Mouse (Mus musculus): ENCODE results near the gene St3gal4. TPM values are rescaled to one million over a fixed set of nuclear protein-coding genes. Genes with fewer than 3 reads are reported as not detected.

The St3gal4 gene
- total and polyA plus RNA-seq, 3 experiments = 6.2 to 9.3 (median 8.8) TPM

DNA sequence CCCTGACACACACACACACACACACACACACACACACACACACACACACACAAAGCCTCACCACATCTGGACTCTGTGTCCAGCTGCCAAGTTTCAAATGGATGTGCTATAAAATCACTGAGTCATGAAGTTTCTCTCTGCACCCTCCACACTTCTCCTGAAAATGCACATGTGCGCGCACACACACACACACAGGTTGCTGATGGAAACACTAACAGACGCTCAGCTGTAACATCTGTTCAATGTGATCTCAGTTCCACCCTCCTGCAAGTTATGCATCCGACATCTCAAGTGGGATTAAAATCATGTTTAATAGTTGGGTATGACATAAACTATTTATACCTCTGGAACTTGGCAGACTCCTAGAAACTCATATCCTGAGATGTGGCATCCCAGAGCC is 115.0 kb downstream of the St3gal4 start:
- Histone ChIP-seq H3K4me1 (ENCODE audit: control insufficient read depth in 1 of 2, insufficient read depth in 2 of 2) (no peaks in the 10 kb centered on the region), H3K36me3 (replicated peaks in 1 of 2; ENCODE audit: control insufficient read depth in 1 of 2, insufficient read depth in 1 of 2, low read length in 1 of 2) (no peaks in the 10 kb centered on the region), H3K9me3 (replicated peaks; ENCODE audit: low read length) (peaks cover 2% of the 10 kb centered on the region), H3K79me2 (replicated peaks; ENCODE audit: control insufficient read depth, extremely low read depth, insufficient read depth, poor library complexity, severe bottlenecking) (no peaks in the 10 kb centered on the region), H3K4me3 (replicated peaks in 1 of 3; ENCODE audit: low read depth in 2 of 3, low read length in 2 of 3, poor library complexity in 1 of 3) (no peak overlapping the region), H3K27me3 (replicated peaks) (peaks cover 35% of the 10 kb centered on the region), H3K9ac (ENCODE audit: insufficient read depth, low read depth) (no peak overlapping the region), H3K4me2 (ENCODE audit: insufficient read depth, low read depth, poor library complexity, severe bottlenecking) (no peak overlapping the region), H3K27ac (ENCODE audit: insufficient read depth, low read depth) (no peak overlapping the region)
- dilution Hi-C loops (cut with MboI; ENCODE audit: extremely low pct_ligation_motif_present, extremely low pct_unique_long_range_greater_than_20kb, low sequenced_read_pairs) (no loop called here), in situ Hi-C loops (cut with MboI; ENCODE audit: low pct_ligation_motif_present, low pct_unique_long_range_greater_than_20kb, low sequenced_read_pairs) (loop anchor here (25.0 kb wide), 1 partner anchor 517 kb away; the partner anchor contains the start of gene Kirrel3)
- no peak for TF ChIP-seq NRF1 (IDR thresholded peaks at IDR 0.05; ENCODE audit: low read depth, low read length)
- no peak for TF ChIP-seq CTCF (conservative IDR thresholded peaks at IDR 0.05 in 1 of 2, IDR thresholded peaks at IDR 0.05 in 1 of 2; ENCODE audit: low read depth in 2 of 2, low read length in 2 of 2)
- no peak for TF ChIP-seq ZMIZ1 (IDR thresholded peaks at IDR 0.05; ENCODE audit: low read depth, low read length)
- no peak for TF ChIP-seq USF2 (conservative IDR thresholded peaks at IDR 0.05; ENCODE audit: low read depth, low read length)
- no peak for TF ChIP-seq MEF2A (IDR thresholded peaks at IDR 0.05; ENCODE audit: borderline replicate concordance, low read depth, low read length)
- TF ChIP-seq SMC3 (IDR thresholded peaks at IDR 0.05; ENCODE audit: low read depth, low read length) = no peak
- no peak for TF ChIP-seq JUND (conservative IDR thresholded peaks at IDR 0.05; ENCODE audit: low read depth, low read length)
- TF ChIP-seq MXI1 (IDR thresholded peaks at IDR 0.05; ENCODE audit: low read depth, low read length) = no peak
- no peak for TF ChIP-seq SIN3A (IDR thresholded peaks at IDR 0.05; ENCODE audit: low read length)
- no peak for TF ChIP-seq TBP (conservative IDR thresholded peaks at IDR 0.05; ENCODE audit: low read depth, low read length)
- no peak for TF ChIP-seq ETS1 (conservative IDR thresholded peaks at IDR 0.05; ENCODE audit: low read depth, low read length)
- DNase-seq (ENCODE audit: extremely low read depth) = no peak

DNA sequence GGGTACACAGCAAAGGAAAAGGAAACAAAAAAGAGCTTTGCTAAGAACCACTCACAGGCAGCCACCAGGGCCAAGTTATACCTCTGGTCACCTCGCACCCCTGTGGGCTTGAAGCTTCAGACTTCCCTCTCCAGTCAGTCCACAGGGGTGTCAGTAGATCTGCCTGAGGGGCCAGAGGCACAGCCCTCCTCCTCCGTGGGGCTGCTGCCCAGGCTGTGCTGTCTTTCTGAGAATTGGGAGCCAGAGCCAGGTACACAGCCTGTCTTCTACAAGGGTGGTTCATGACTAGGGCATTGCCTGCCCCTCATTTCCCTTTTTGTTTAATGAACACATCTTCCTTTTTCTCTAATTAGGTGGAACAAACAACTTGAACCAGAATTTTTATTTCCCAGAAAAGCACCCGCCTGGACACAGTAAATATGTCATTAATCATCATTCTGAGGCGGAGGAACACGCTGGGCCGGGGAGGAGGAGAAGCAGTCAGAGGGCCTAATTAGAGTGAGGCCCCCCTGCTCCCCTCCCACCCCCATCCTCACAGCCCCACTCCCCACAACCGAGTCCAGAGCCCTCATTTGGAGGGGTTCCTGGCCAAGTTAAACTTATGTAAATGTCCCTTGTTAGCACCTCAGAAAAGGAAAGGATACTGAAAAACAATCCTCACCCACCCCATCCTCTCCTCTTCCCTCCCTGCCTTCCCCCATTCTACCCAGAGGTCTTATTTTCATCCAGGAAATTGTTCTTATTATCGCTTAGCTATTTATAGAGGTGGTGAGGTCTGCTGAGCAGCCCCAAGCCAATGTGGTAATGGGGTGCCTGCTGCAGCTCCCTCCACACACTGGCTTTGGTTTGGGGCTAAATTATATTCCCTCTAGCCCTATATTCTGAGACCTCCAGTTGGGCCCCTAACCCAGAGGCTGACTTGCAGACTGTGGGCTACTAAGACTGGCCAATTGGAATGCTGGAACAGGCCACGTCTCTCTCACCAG is 120.9 kb downstream of the St3gal4 start:
- Histone ChIP-seq H3K27ac (ENCODE audit: insufficient read depth, low read depth) (no peak overlapping the region), H3K36me3 (replicated peaks in 1 of 2; ENCODE audit: control insufficient read depth in 1 of 2, insufficient read depth in 1 of 2, low read length in 1 of 2) (no peaks in the 10 kb centered on the region), H3K4me1 (ENCODE audit: control insufficient read depth in 1 of 2, insufficient read depth in 2 of 2) (peaks cover 8 to 29% of the 10 kb centered on the region in 2 experiments), H3K9ac (ENCODE audit: insufficient read depth, low read depth) (no peak overlapping the region), H3K27me3 (replicated peaks) (peaks cover 1% of the 10 kb centered on the region), H3K79me2 (replicated peaks; ENCODE audit: control insufficient read depth, extremely low read depth, insufficient read depth, poor library complexity, severe bottlenecking) (no peaks in the 10 kb centered on the region), H3K4me2 (ENCODE audit: insufficient read depth, low read depth, poor library complexity, severe bottlenecking) (no peak overlapping the region), H3K9me3 (replicated peaks; ENCODE audit: low read length) (peaks cover 2% of the 10 kb centered on the region), H3K4me3 (replicated peaks in 1 of 3; ENCODE audit: low read depth in 2 of 3, low read length in 2 of 3, poor library complexity in 1 of 3) (no peak overlapping the region)
- dilution Hi-C loops (cut with MboI; ENCODE audit: extremely low pct_ligation_motif_present, extremely low pct_unique_long_range_greater_than_20kb, low sequenced_read_pairs) = no loop called here
- in situ Hi-C loops (cut with MboI; ENCODE audit: low pct_ligation_motif_present, low pct_unique_long_range_greater_than_20kb, low sequenced_read_pairs) = no loop called here
- no peak for DNase-seq (ENCODE audit: extremely low read depth)
- no peak for TF ChIP-seq CHD1 (IDR thresholded peaks at IDR 0.05; ENCODE audit: low read depth, low read length)
- TF ChIP-seq TBP (conservative IDR thresholded peaks at IDR 0.05; ENCODE audit: low read depth, low read length) = no peak
- TF ChIP-seq RCOR1 (conservative IDR thresholded peaks at IDR 0.05; ENCODE audit: low read depth, low read length) = no peak
- TF ChIP-seq RAD21 (IDR thresholded peaks at IDR 0.05; ENCODE audit: low read depth, low read length) = no peak
- TF ChIP-seq TCF12 (IDR thresholded peaks at IDR 0.05; ENCODE audit: low read depth, low read length) = no peak

Other genes with a start within 250 kb of the St3gal4 start
- gene Dcps, start 56.8 kb upstream of the St3gal4 start, total RNA-seq (2012; rRNA removed) = 64.3 and 70.1 TPM in 2 replicates
- 113 TPM in 2 replicates for gene Dcps, start 56.8 kb upstream of the St3gal4 start, total RNA-seq (2014; rRNA removed)
- gene Dcps, start 56.8 kb upstream of the St3gal4 start, polyA plus RNA-seq (2012; ENCODE audit: insufficient read length, low read depth) = 94.3 and 102 TPM in 2 replicates
- 40.1 and 50.7 TPM in 2 replicates for gene Srpr, start 80.9 kb upstream of the St3gal4 start, total RNA-seq (2012; rRNA removed)
- 33.0 and 38.2 TPM in 2 replicates for gene Srpr, start 80.9 kb upstream of the St3gal4 start, total RNA-seq (2014; rRNA removed)
- gene Srpr, start 80.9 kb upstream of the St3gal4 start, polyA plus RNA-seq (2012; ENCODE audit: insufficient read length, low read depth) = 95.0 and 99.2 TPM in 2 replicates
- gene Tirap, start 81.0 kb upstream of the St3gal4 start, total RNA-seq (2012; rRNA removed) = 10.5 and 11.8 TPM in 2 replicates
- 14.2 and 18.0 TPM in 2 replicates for gene Tirap, start 81.0 kb upstream of the St3gal4 start, total RNA-seq (2014; rRNA removed)
- 15.6 and 18.7 TPM in 2 replicates for gene Tirap, start 81.0 kb upstream of the St3gal4 start, polyA plus RNA-seq (2012; ENCODE audit: insufficient read length, low read depth)
- gene Foxred1, start 91.8 kb upstream of the St3gal4 start, total RNA-seq (2012; rRNA removed) = 31.1 and 40.3 TPM in 2 replicates
- gene Foxred1, start 91.8 kb upstream of the St3gal4 start, total RNA-seq (2014; rRNA removed) = 69.1 and 70.0 TPM in 2 replicates
- gene Foxred1, start 91.8 kb upstream of the St3gal4 start, polyA plus RNA-seq (2012; ENCODE audit: insufficient read length, low read depth) = 40.3 and 42.6 TPM in 2 replicates
- gene Fam118b, start 148.5 kb upstream of the St3gal4 start, total RNA-seq (2012; rRNA removed) = 12.7 and 19.1 TPM in 2 replicates
- gene Fam118b, start 148.5 kb upstream of the St3gal4 start, total RNA-seq (2014; rRNA removed) = 21.3 and 22.2 TPM in 2 replicates
- gene Fam118b, start 148.5 kb upstream of the St3gal4 start, polyA plus RNA-seq (2012; ENCODE audit: insufficient read length, low read depth) = 27.7 and 28.7 TPM in 2 replicates
- 27.3 and 28.2 TPM in 2 replicates for gene Rpusd4, start 148.6 kb upstream of the St3gal4 start, total RNA-seq (2012; rRNA removed)
- gene Rpusd4, start 148.6 kb upstream of the St3gal4 start, total RNA-seq (2014; rRNA removed) = 21.7 and 23.7 TPM in 2 replicates
- 29.5 and 30.1 TPM in 2 replicates for gene Rpusd4, start 148.6 kb upstream of the St3gal4 start, polyA plus RNA-seq (2012; ENCODE audit: insufficient read length, low read depth)